Mouse (Mus musculus) spleen, adult 2 months (tissue): ENCODE data around the gene Acot12.
"Not testable (repeated sequence)": the region's sequence is repeated elsewhere in the genome, so short reads cannot be mapped to it uniquely, and the experiment has no call there.

Experiments
- CTCF ChIP-seq: fragments of 200-500 bp; IDR thresholded peaks from 2 replicates; pipeline ENCODE4 v1.5.1; 2011; ENCODE audit warnings: mild to moderate bottlenecking, inconsistent platforms; ENCODE audit not compliant: insufficient read depth, insufficient read length, insufficient replicate concordance; ENCODE audit errors: extremely low read depth
- POLR2A ChIP-seq: fragments of 200-500 bp; IDR thresholded peaks from 2 replicates; pipeline ENCODE4 v1.6.1; 2011; ENCODE audit warnings: low read depth, low read length, inconsistent platforms

GRCm38 (mm10) chr13:91763654-91764053, 22.3 kb downstream of the Acot12 start:
- TF ChIP-seq CTCF, POLR2A: not testable (repeated sequence)
